Mouse (Mus musculus): Measurements from ENCODE around the gene Vmn2r77. TPM values are rescaled to one million over a fixed set of nuclear protein-coding genes. Genes with fewer than 3 reads are reported as not detected.
"Not testable (repeated sequence)": the region's sequence is repeated elsewhere in the genome, so short reads cannot be mapped to it uniquely, and the experiment has no call there.

The Vmn2r77 gene
- not detected in 2 replicates for polyA plus RNA-seq (2014; fragmentation: Nextera tagmentation; extraction: Ambion mirVana)

GRCm38 (mm10) chr7:86794727-86795126 is at the start of gene Vmn2r77:
TSS of gene Vmn2r77 (plus strand) at chr7:86795027.
- Histone ChIP-seq H3K9me3 (ENCODE audit: control insufficient read depth, low read length) (no peaks in the 10 kb centered on the region), H3K4me1 (replicated peaks; ENCODE audit: control insufficient read depth, insufficient read depth, low read length) (no peaks in the 10 kb centered on the region), H3K27ac (ENCODE audit: low read depth, low read length) (no peak within 1 kb of the TSS), H3K27me3 (ENCODE audit: control insufficient read depth, insufficient read depth, low read length) (no peaks in the 10 kb centered on the region), H3K36me3 (ENCODE audit: control insufficient read depth, insufficient read depth, low read length) (no peaks in the 10 kb centered on the region), H3K9ac (ENCODE audit: low read length) (no peak within 1 kb of the TSS), H3K4me2 (ENCODE audit: low read depth, low read length, severe bottlenecking) (no peak within 1 kb of the TSS), H3K4me3 (ENCODE audit: low read depth, low read length) (no peak within 1 kb of the TSS)
- ATAC-seq (replicated peaks; ENCODE audit: low FRiP score) (no peak), DNase-seq (ENCODE audit: low spot score) (no peak)

GRCm38 (mm10) chr7:86760751-86761150 is 34.1 kb upstream of the Vmn2r77 start:
- no peak for ATAC-seq (replicated peaks; ENCODE audit: low FRiP score)
- H3K4me2 ChIP-seq (ENCODE audit: low read depth, low read length, severe bottlenecking) = no peak overlapping the region
- no peaks in the 10 kb centered on the region for H3K4me1 ChIP-seq (replicated peaks; ENCODE audit: control insufficient read depth, insufficient read depth, low read length)
- no peaks in the 10 kb centered on the region for H3K9me3 ChIP-seq (ENCODE audit: control insufficient read depth, low read length)
- H3K36me3 ChIP-seq (ENCODE audit: control insufficient read depth, insufficient read depth, low read length) = no peaks in the 10 kb centered on the region
- DNase-seq (ENCODE audit: low spot score) = no peak
- H3K27ac ChIP-seq (ENCODE audit: low read depth, low read length) = no peak overlapping the region
- H3K27me3 ChIP-seq (ENCODE audit: control insufficient read depth, insufficient read depth, low read length) = no peaks in the 10 kb centered on the region
- H3K9ac ChIP-seq (ENCODE audit: low read length) = no peak overlapping the region
- H3K4me3 ChIP-seq (ENCODE audit: low read depth, low read length) = no peak overlapping the region
- WGBS = 86% methylated on average over 1 of the region's 1 CpGs

GRCm38 (mm10) chr7:86764628-86765027 is 30.2 kb upstream of the Vmn2r77 start:
- no peak for DNase-seq (ENCODE audit: low spot score)
- no peak for ATAC-seq (replicated peaks; ENCODE audit: low FRiP score)
- no peaks in the 10 kb centered on the region for H3K27me3 ChIP-seq (ENCODE audit: control insufficient read depth, insufficient read depth, low read length)
- H3K36me3 ChIP-seq (ENCODE audit: control insufficient read depth, insufficient read depth, low read length) = no peaks in the 10 kb centered on the region
- no peak overlapping the region for H3K27ac ChIP-seq (ENCODE audit: low read depth, low read length)
- H3K9ac ChIP-seq (ENCODE audit: low read length) = no peak overlapping the region
- H3K4me2 ChIP-seq (ENCODE audit: low read depth, low read length, severe bottlenecking) = no peak overlapping the region
- no peak overlapping the region for H3K4me3 ChIP-seq (ENCODE audit: low read depth, low read length)
- no peaks in the 10 kb centered on the region for H3K4me1 ChIP-seq (replicated peaks; ENCODE audit: control insufficient read depth, insufficient read depth, low read length)
- H3K9me3 ChIP-seq (ENCODE audit: control insufficient read depth, low read length) = no peaks in the 10 kb centered on the region

DNA sequence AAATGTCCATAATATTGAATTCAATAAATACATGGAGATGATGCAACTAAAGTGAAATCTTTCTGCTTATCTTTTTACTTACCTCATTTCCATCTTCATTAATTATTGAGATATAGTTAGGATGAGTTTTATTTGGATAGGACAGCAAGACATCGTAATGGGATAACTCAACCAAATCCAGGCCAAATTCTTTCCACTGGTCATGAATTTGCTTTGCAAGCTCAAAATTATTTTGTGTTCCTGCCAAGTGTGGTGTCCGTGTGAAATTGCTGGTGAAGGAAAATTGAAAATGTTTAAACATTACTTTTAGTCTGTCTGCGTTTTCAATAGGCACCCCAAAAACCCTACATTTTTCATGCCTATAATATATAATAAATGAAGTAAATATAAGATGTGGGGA is 23.2 kb upstream of the Vmn2r77 start:
- H3K27ac ChIP-seq (ENCODE audit: low read depth, low read length) = no peak overlapping the region
- no peaks in the 10 kb centered on the region for H3K9me3 ChIP-seq (ENCODE audit: control insufficient read depth, low read length)
- no peak overlapping the region for H3K4me3 ChIP-seq (ENCODE audit: low read depth, low read length)
- no peak overlapping the region for H3K9ac ChIP-seq (ENCODE audit: low read length)
- ATAC-seq (replicated peaks; ENCODE audit: low FRiP score) = no peak
- H3K27me3 ChIP-seq (ENCODE audit: control insufficient read depth, insufficient read depth, low read length) = no peaks in the 10 kb centered on the region
- WGBS = 85% methylated on average over 3 of the region's 3 CpGs
- no peaks in the 10 kb centered on the region; the same call in 1 of the 2 replicates for H3K4me1 ChIP-seq (replicated peaks; ENCODE audit: control insufficient read depth, insufficient read depth, low read length)
- H3K36me3 ChIP-seq (ENCODE audit: control insufficient read depth, insufficient read depth, low read length) = no peaks in the 10 kb centered on the region
- no peak for DNase-seq (ENCODE audit: low spot score)
- H3K4me2 ChIP-seq (ENCODE audit: low read depth, low read length, severe bottlenecking) = no peak overlapping the region

DNA sequence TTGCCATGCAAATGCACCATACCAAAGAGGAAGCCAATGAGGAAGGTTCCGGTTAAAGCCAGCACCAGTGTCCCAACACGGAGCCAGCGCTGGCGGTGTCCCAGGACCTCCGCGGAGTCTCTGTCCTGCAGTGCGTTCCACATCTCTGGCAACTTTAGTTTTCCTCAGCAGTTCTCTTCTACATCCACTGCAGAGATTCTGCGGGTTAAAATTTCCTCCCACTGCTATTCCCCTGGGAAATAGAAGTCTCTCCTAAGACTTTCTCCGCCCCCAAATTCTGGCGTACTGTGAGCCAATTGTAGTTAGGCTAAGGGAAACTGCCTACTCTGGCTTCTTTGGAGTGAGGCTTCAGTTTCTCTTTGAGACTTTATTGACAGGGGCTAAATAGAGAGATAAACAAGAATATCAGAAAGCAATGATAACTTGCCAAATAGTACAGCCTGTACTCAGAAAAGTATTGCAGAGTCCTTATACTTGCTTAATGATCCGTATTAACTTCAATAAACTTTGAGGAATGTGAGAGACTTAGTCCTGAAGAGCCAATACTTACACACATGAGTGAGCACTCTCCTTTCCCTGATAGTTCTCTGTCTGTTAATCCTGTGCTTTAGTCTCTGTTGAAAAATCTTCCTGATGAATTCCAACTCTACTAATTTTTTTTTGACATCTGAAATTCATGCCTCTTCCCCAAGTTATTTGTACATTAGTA is 19.1 kb upstream of the Vmn2r77 start, which contains the start of gene Folh1:
Gene Folh1 (minus strand): TSS at position 327 of the 709 bp plus-strand sequence.
- Histone ChIP-seq H3K27ac (ENCODE audit: low read depth, low read length) (no peak within 1 kb of the TSS), H3K36me3 (ENCODE audit: control insufficient read depth, insufficient read depth, low read length) (no peaks in the 10 kb centered on the region), H3K9me3 (ENCODE audit: control insufficient read depth, low read length) (no peaks in the 10 kb centered on the region), H3K4me2 (ENCODE audit: low read depth, low read length, severe bottlenecking) (peak within 1 kb of the TSS; percentile 47), H3K4me1 (replicated peaks; ENCODE audit: control insufficient read depth, insufficient read depth, low read length) (no peaks in the 10 kb centered on the region; the same call in 1 of the 2 replicates), H3K27me3 (ENCODE audit: control insufficient read depth, insufficient read depth, low read length) (no peaks in the 10 kb centered on the region), H3K4me3 (ENCODE audit: low read depth, low read length) (peak within 1 kb of the TSS; percentile 16), H3K9ac (ENCODE audit: low read length) (peak within 1 kb of the TSS; percentile 20)
- 5% methylated on average over 11 of the region's 11 CpGs for WGBS
- peak; percentile 54 for DNase-seq (ENCODE audit: low spot score)
- peak; percentile 62 for ATAC-seq (replicated peaks; ENCODE audit: low FRiP score)

DNA sequence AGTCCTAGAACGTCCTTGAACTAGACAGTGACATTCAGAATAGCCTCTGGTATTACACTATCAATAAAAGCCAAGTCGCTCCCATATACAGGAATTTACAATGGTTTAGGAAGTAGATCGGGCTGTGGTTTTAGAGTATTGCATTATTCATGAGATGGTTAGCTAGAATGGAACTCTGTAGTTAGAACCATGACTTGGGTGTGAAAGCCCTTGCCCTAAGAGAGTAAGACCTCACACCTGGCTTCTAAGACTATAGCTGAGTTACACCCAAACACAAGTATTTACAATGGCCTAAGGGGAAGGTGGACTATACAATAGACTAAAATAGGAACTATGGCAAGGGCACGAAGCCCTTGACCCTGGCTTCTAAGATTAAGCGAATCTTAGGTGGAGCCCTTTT is 20.4 kb downstream of the Vmn2r77 start:
- not testable (repeated sequence) for H3K27ac ChIP-seq (ENCODE audit: low read depth, low read length); H3K9me3 ChIP-seq (ENCODE audit: control insufficient read depth, low read length); H3K4me2 ChIP-seq (ENCODE audit: low read depth, low read length, severe bottlenecking); H3K9ac ChIP-seq (ENCODE audit: low read length); H3K27me3 ChIP-seq (ENCODE audit: control insufficient read depth, insufficient read depth, low read length); ATAC-seq (replicated peaks; ENCODE audit: low FRiP score); H3K36me3 ChIP-seq (ENCODE audit: control insufficient read depth, insufficient read depth, low read length); H3K4me1 ChIP-seq (replicated peaks; ENCODE audit: control insufficient read depth, insufficient read depth, low read length); H3K4me3 ChIP-seq (ENCODE audit: low read depth, low read length); DNase-seq (ENCODE audit: low spot score)
- WGBS = 81% methylated on average over 3 of the region's 5 CpGs

DNA sequence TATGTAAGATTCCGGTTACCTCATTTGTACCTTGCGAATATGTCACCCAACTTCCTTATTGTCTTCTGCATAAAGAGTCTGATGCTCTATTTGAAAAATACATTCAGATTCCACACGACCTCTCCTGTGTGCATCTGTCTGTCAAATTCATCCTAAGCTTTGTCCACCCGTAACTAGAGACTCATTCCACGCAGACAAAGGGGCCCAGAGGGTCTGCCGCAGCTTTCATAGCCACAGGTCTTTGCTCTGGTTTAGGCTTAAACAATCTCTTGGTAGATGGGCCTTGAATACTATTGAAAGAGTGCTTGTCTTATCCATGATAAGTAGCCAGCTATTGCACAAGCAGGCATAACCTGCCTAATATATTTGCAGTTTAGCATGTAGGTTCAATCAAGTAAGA is 20.9 kb downstream of the Vmn2r77 start:
- not testable (repeated sequence) for H3K27me3 ChIP-seq (ENCODE audit: control insufficient read depth, insufficient read depth, low read length); H3K9ac ChIP-seq (ENCODE audit: low read length); H3K27ac ChIP-seq (ENCODE audit: low read depth, low read length); H3K4me3 ChIP-seq (ENCODE audit: low read depth, low read length); H3K4me1 ChIP-seq (replicated peaks; ENCODE audit: control insufficient read depth, insufficient read depth, low read length); H3K36me3 ChIP-seq (ENCODE audit: control insufficient read depth, insufficient read depth, low read length); H3K9me3 ChIP-seq (ENCODE audit: control insufficient read depth, low read length); ATAC-seq (replicated peaks; ENCODE audit: low FRiP score); H3K4me2 ChIP-seq (ENCODE audit: low read depth, low read length, severe bottlenecking); DNase-seq (ENCODE audit: low spot score)
- 84% methylated on average over 6 of the region's 6 CpGs for WGBS

GRCm38 (mm10) chr7:86816466-86816865 is 21.6 kb downstream of the Vmn2r77 start:
- WGBS = 79% methylated on average over 1 of the region's 1 CpGs
- Histone ChIP-seq H3K27me3 (ENCODE audit: control insufficient read depth, insufficient read depth, low read length) (no peaks in the 10 kb centered on the region), H3K4me2 (ENCODE audit: low read depth, low read length, severe bottlenecking) (no peak overlapping the region), H3K36me3 (ENCODE audit: control insufficient read depth, insufficient read depth, low read length) (no peaks in the 10 kb centered on the region), H3K4me3 (ENCODE audit: low read depth, low read length) (no peak overlapping the region), H3K4me1 (replicated peaks; ENCODE audit: control insufficient read depth, insufficient read depth, low read length) (no peaks in the 10 kb centered on the region), H3K27ac (ENCODE audit: low read depth, low read length) (no peak overlapping the region), H3K9me3 (ENCODE audit: control insufficient read depth, low read length) (no peaks in the 10 kb centered on the region), H3K9ac (ENCODE audit: low read length) (no peak overlapping the region)
- ATAC-seq (replicated peaks; ENCODE audit: low FRiP score) (no peak), DNase-seq (ENCODE audit: low spot score) (no peak)
